Mouse (Mus musculus) kidney, adult 2 months (tissue): ENCODE results near the gene Fam214a.

Experiments
- CTCF ChIP-seq: fragments of 200-500 bp; conservative IDR thresholded peaks from 2 replicates; pipeline ENCODE4 v1.5.1; 2011; ENCODE audit warnings: low read depth, mild to moderate bottlenecking, control low read depth, low read length, moderate library complexity, mixed read lengths; ENCODE audit not compliant: insufficient read depth, insufficient read length
- POLR2A ChIP-seq: fragments of 200-500 bp; IDR thresholded peaks from one replicate; pipeline ENCODE4 v1.6.1; 2011; ENCODE audit warnings: low read depth, low read length, control low read depth

DNA sequence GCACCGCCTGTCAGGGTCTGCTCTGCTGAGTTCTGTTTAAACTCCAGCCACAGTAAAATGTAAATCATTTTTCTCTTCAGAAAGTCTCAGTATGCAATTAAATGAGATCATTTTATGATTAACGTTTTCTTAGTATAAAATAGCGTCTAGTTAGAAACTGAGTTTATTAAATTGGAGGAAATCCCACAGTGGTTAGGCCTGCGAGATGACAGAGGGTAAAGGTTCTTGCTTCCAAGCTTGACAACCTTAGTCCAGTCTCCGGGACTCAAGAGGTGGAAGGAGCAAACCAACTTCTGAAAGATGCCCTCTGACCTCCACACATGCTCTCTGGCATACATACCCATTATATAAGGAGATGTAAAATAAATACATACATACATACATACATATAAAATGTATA is 102.4 kb downstream of the Fam214a start:
- TF ChIP-seq POLR2A (no peak), CTCF (no peak)
